Mouse (Mus musculus) embryonic facial prominence, embryonic 15.5 days (tissue): ENCODE measurements at regions not wholly inside any gene's neighbourhood (a gene's known extent, or its start where the extent isn't known, plus 50 kb on each side); places are given as distances from the start of the nearest gene placed in this dataset.

Experiments
- ATAC-seq: fragments of 200-750 bp; cut with Nextera tagmentation; 2 replicates; pipeline ENCODE4 v1.8.0; 2017; ENCODE audit warnings: low read depth, moderate TSS enrichment; ENCODE audit not compliant: insufficient number of reproducible peaks, low FRiP score, low TSS enrichment
- H3K27ac ChIP-seq: fragments of 300-500 bp; sonication (generic); replicated peaks from 2 replicates; pipeline ENCODE4 v1.5.1; 2015; ENCODE audit warnings: mild to moderate bottlenecking, inconsistent platforms
- H3K27me3 ChIP-seq: fragments of 300-500 bp; sonication (generic); 2 replicates; pipeline ENCODE4 v1.6.1; 2015; ENCODE audit warnings: inconsistent platforms
- H3K36me3 ChIP-seq: fragments of 300-500 bp; sonication (generic); 2 replicates; pipeline ENCODE4 v1.6.1; 2015; ENCODE audit warnings: mild to moderate bottlenecking, inconsistent platforms
- H3K4me1 ChIP-seq: fragments of 300-500 bp; sonication (generic); 2 replicates; pipeline ENCODE4 v1.6.1; 2015; ENCODE audit warnings: inconsistent platforms
- H3K4me2 ChIP-seq: fragments of 300-500 bp; sonication (generic); replicated peaks from 2 replicates; pipeline ENCODE4 v1.6.1; 2015; ENCODE audit warnings: mild to moderate bottlenecking, inconsistent platforms
- H3K4me3 ChIP-seq: fragments of 300-500 bp; sonication (generic); replicated peaks from 2 replicates; pipeline ENCODE4 v1.5.1; 2015; ENCODE audit warnings: mild to moderate bottlenecking, inconsistent platforms
- H3K9ac ChIP-seq: fragments of 300-500 bp; sonication (generic); 2 replicates; pipeline ENCODE4 v1.6.1; 2015; ENCODE audit warnings: inconsistent platforms
- H3K9me3 ChIP-seq: fragments of 300-500 bp; sonication (generic); replicated peaks from 2 replicates; pipeline ENCODE4 v1.6.1; 2016; ENCODE audit warnings: inconsistent platforms
- WGBS: fragments of 180-500 bp; shearing (Covaris S2); methylation state at CpG from one replicate; pipeline ENCODE4 v1.1.7; 2015; 5-methylcytosine and 5-hydroxymethylcytosine counted together

DNA sequence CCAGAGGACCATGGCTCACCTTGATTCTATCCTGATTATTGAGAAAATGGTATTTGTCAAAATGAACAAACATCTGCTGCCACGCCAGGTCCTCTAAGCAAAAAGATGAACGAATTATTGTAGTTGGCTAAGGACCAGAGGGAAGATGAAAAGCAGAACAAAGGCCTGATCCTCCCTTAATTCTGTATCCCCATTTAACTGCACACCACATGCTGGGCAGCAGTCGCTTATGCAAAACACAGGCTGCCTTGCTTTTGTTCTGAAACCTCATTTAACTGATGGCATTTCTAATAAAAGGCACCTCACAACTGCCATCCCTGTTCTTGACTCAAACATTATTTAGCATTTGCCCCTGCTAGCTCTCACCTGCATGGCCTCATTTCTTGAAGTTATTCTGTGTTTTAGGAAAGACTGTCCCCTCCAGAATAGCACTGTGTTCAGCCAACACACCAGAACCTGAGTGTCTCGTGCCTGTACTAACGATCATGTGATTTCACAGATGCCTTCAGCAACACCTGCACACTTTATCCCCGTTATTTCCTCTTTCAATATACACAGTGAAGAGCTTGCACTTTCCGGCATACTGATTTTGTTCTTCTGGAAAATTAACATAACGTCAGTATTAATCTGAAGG lies 220.4 kb downstream of the Lipi start:
- no peak for ATAC-seq
- no peak overlapping the region for H3K4me3 ChIP-seq
- no peak overlapping the region for H3K27ac ChIP-seq
- H3K9ac ChIP-seq, result no peak overlapping the region
- H3K9me3 ChIP-seq, result no peaks in the 10 kb centered on the region
- H3K4me1 ChIP-seq, result no peaks in the 10 kb centered on the region
- H3K4me2 ChIP-seq, result no peak overlapping the region
- H3K36me3 ChIP-seq, result no peaks in the 10 kb centered on the region
- H3K27me3 ChIP-seq, result no peaks in the 10 kb centered on the region
- WGBS, result 48% methylated on average over 8 of the region's 8 CpGs

DNA sequence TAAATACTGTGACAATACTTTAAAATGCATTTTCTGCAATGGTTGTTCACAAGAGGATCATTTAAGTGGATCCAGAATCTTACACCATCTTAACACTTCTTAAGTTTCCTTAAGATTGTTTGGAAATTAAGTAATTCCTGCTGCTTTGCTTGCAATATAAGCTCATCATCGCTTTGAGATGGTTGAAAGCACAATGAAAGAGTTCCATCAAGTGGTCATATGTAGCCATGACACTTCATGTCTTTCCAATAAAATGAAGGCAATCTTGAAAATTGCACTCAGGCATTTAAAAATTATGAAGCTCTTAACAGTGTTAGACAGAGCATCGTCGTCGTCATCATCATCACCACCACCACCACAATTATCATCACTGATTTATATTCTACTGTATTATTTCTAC lies 223.8 kb downstream of the Lipi start:
- Histone ChIP-seq H3K4me3 (no peak overlapping the region), H3K4me2 (no peak overlapping the region), H3K27me3 (no peaks in the 10 kb centered on the region), H3K9ac (no peak overlapping the region), H3K4me1 (no peaks in the 10 kb centered on the region), H3K27ac (no peak overlapping the region), H3K36me3 (no peaks in the 10 kb centered on the region), H3K9me3 (no peaks in the 10 kb centered on the region)
- ATAC-seq, result no peak
- WGBS, result 49% methylated on average over 4 of the region's 4 CpGs

DNA sequence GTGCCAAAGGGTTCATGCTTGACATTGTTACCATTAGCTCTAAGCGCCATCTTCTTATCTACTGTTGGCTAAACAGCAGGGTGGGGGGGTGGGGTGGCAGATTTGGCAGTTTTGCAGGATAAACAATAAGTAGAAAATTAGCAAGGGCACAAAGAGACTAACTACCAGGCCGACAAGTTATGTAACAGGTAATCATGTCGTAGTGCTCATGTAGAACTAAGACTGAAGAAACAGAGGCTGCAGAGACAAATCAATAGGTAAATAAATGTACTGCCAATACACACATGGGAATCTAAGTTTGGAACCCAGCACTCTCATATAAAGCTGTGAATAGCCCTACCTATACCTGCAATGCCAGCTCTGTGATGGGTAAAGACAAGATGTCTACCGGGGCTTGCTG lies 225.1 kb downstream of the Lipi start:
- Histone ChIP-seq H3K9me3 (no peaks in the 10 kb centered on the region), H3K4me3 (no peak overlapping the region), H3K36me3 (no peaks in the 10 kb centered on the region), H3K27me3 (no peaks in the 10 kb centered on the region), H3K9ac (no peak overlapping the region), H3K4me1 (no peaks in the 10 kb centered on the region), H3K4me2 (no peak overlapping the region), H3K27ac (no peak overlapping the region)
- 95% methylated on average over 4 of the region's 4 CpGs for WGBS
- no peak for ATAC-seq

DNA sequence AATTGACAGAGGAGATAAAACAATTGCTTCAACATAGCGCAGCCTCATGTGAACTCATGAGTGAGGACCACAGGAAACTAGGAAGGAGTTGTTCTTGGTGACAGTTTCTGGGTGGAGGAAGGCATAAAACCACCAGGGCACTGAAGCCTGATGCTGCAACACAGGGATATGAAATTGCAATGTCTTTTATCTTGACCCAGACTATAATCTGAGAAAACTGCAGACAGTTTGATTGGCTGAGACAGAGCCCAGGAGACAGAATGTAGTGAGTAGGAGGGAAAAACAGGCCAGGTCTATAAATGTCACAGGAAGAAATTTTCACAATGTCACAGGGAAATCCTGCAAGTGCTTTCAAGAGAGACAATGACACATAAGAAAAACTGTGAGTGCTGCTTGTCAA lies 232.5 kb downstream of the Lipi start:
- no peak overlapping the region for H3K9ac ChIP-seq
- no peaks in the 10 kb centered on the region for H3K9me3 ChIP-seq
- no peak for ATAC-seq
- no peak overlapping the region for H3K4me2 ChIP-seq
- 83% methylated on average over 1 of the region's 1 CpGs for WGBS
- H3K27me3 ChIP-seq, result no peaks in the 10 kb centered on the region
- H3K4me3 ChIP-seq, result no peak overlapping the region
- no peak overlapping the region for H3K27ac ChIP-seq
- H3K4me1 ChIP-seq, result no peaks in the 10 kb centered on the region
- no peaks in the 10 kb centered on the region for H3K36me3 ChIP-seq

DNA sequence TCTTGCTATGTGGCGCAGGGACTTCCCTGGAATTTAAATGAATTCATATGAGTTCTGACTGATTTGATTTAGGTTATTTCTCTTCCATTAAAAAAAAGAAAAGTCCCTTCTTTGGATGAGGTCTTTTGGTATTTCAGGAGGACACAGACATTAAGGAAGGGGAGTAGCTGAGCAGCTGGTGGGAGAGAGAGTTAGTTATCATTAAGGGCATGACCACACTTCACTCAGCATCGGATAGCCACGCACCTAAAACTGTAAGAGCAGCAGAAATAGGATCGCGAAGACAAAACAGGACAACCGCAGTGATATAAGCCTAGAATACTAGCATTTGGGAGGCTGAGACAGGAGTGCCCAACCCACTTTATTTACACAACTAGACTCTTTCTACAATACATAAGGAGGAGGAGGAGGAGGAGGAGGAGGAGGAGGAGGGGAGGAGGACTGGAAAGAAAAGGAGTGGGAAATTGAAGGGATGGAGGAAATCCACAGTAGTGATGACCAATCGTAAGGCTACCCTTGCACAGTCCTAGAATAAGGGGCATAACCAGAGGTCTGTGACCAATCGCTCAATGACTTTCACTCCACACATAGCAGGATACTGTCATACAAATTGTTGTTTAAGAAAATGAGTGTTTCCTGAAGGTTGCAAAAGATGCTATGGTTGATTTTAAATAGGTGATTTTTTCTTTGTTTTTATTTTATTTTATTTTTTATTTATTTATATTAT lies 241.5 kb downstream of the Lipi start:
- no peak overlapping the region for H3K27ac ChIP-seq
- H3K27me3 ChIP-seq, result no peaks in the 10 kb centered on the region
- H3K4me1 ChIP-seq, result no peaks in the 10 kb centered on the region
- 70% methylated on average over 8 of the region's 8 CpGs for WGBS
- no peaks in the 10 kb centered on the region for H3K9me3 ChIP-seq
- H3K9ac ChIP-seq, result no peak overlapping the region
- no peaks in the 10 kb centered on the region for H3K36me3 ChIP-seq
- no peak for ATAC-seq
- no peak overlapping the region for H3K4me3 ChIP-seq
- no peak overlapping the region for H3K4me2 ChIP-seq

DNA sequence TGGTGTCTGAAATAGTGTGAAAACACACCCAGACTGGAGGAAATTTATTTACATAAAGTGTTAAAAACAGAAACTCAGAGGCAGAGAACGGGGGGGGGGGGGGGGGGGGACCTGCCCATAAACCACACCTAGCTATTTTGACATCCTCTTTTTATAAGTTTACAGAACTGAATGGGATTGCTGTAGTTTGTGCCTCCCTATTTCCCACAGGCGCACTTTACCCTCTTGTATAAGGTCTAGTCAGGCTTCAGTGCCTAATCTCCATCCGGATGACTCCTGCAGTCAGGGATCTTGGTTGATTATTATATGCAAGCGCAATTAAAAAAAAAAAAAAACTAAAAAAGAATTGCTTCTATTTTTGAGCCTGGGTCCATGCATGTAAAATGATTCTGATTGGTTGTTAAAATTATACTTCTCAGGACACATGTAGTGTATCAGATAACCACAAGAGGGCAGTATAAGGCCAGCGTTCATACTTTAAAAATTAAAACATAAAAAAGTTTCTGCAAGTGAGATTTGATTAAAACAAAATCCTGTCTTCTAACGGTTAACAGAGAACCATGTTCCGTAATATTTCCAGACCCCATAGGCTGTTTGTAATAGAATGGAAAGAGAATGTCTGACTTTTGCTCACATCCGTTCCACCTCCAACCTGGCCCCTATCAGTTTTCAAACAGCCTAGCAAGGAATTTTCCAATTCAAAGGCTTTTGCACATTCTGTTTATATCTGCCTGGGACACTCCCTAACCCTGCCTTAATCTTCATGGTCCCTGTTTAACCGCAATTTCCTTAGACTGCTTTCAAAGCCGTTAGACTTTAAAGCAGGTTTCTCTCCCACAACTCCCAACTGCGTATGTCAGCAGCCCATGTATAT lies 242.6 kb downstream of the Lipi start:
- no peaks in the 10 kb centered on the region for H3K4me1 ChIP-seq
- H3K9ac ChIP-seq, result no peak overlapping the region
- H3K27me3 ChIP-seq, result no peaks in the 10 kb centered on the region
- H3K9me3 ChIP-seq, result no peaks in the 10 kb centered on the region
- H3K36me3 ChIP-seq, result no peaks in the 10 kb centered on the region
- H3K27ac ChIP-seq, result no peak overlapping the region
- ATAC-seq, result no peak
- H3K4me3 ChIP-seq, result peak overlapping the region; percentile 21; the same call in 1 of the 2 replicates
- H3K4me2 ChIP-seq, result peak overlapping the region; percentile 35
- WGBS, result 19% methylated on average over 10 of the region's 11 CpGs

DNA sequence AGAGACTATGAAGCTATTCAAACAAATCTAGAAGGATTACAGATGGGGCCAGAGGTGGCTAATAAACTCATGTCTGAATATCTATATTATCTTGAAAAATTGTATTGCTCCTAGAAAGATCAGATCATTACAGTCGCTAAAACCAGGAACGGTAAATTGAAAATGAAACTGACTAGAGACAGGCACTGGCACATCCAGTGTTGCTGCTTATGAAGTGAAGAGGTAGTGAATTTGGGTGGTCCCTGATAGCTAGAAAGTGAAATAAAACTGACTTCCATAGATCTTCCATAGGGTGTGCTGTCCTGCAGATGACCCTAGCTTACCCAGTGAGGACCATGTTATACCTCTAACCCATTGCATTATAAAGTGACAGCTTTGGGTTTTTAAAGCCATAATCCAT lies 251.6 kb downstream of the Lipi start:
- Histone ChIP-seq H3K27ac (no peak overlapping the region), H3K4me2 (no peak overlapping the region), H3K4me1 (no peaks in the 10 kb centered on the region), H3K36me3 (no peaks in the 10 kb centered on the region), H3K9me3 (no peaks in the 10 kb centered on the region), H3K4me3 (no peak overlapping the region), H3K27me3 (no peaks in the 10 kb centered on the region), H3K9ac (no peak overlapping the region)
- WGBS, result 93% methylated on average over 2 of the region's 2 CpGs
- ATAC-seq, result no peak

DNA sequence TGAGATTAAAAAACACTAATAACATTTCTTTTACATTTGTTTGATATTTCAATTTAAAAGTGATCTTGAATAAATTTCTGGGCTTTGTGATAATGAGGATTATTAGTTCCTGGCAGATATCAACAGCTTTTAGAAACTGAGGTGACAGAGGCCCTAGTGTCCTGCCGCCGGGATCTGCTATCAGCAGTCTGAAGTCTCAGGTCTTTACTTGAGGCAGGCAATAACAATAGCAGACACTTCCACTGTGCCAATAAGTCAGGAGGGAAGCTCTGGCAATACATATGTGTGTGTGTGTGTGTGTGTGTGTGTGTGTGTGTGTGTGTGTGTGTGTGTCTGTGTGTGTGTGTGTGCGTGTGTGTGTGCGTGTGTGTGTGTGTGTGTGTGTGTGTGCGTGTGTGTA lies 252.1 kb downstream of the Lipi start:
- WGBS, result 75% methylated on average over 5 of the region's 5 CpGs
- H3K9ac ChIP-seq, result no peak overlapping the region
- no peak overlapping the region for H3K4me2 ChIP-seq
- H3K4me1 ChIP-seq, result no peaks in the 10 kb centered on the region
- H3K36me3 ChIP-seq, result no peaks in the 10 kb centered on the region
- H3K4me3 ChIP-seq, result no peak overlapping the region
- H3K27ac ChIP-seq, result no peak overlapping the region
- no peaks in the 10 kb centered on the region for H3K27me3 ChIP-seq
- no peaks in the 10 kb centered on the region for H3K9me3 ChIP-seq
- no peak for ATAC-seq

DNA sequence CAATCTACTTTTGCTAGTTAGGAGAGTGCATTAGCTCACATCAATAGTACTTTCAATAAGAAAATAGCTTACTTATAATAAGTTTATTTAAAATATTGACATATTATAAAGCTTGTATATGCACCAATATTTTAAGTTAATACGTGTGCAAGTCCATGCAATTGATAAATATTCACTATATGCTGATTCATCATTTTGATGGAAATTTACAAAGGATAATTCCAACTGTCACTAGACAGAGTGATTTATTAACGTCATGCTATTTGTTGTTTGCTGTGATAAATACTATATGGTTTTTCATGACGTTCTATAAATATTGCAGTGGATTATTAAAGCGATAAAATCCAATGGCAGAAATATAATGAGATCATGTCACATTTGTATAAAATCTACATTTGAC lies 253.0 kb downstream of the Lipi start:
- Histone ChIP-seq H3K9me3 (no peaks in the 10 kb centered on the region), H3K9ac (no peak overlapping the region), H3K36me3 (no peaks in the 10 kb centered on the region), H3K4me2 (no peak overlapping the region), H3K27ac (no peak overlapping the region), H3K27me3 (no peaks in the 10 kb centered on the region), H3K4me3 (no peak overlapping the region), H3K4me1 (no peaks in the 10 kb centered on the region)
- no peak for ATAC-seq
- 86% methylated on average over 4 of the region's 4 CpGs for WGBS

DNA sequence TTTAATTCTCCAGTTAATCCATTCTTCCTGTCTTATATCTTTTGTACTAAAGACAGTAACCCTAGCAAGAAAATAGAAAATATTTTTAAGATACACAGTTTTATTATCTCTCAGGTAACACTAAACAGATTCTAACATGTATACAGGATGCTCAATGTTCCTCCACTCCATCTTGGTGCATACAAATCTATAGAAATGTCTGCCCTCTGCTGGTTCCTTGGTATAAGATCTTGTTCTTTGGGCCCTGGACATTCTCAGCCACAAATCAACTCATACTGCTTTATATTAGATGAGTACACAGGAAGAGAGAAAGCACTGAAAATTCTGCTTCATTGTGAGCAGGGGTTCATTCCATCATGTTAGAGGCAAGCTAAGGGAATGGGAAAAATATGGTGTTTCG lies 260.6 kb downstream of the Lipi start:
- Histone ChIP-seq H3K9me3 (no peaks in the 10 kb centered on the region), H3K9ac (no peak overlapping the region), H3K4me2 (no peak overlapping the region), H3K4me1 (no peaks in the 10 kb centered on the region), H3K36me3 (no peaks in the 10 kb centered on the region), H3K4me3 (no peak overlapping the region), H3K27me3 (no peaks in the 10 kb centered on the region), H3K27ac (no peak overlapping the region)
- 82% methylated on average over 1 of the region's 1 CpGs for WGBS
- ATAC-seq, result no peak

DNA sequence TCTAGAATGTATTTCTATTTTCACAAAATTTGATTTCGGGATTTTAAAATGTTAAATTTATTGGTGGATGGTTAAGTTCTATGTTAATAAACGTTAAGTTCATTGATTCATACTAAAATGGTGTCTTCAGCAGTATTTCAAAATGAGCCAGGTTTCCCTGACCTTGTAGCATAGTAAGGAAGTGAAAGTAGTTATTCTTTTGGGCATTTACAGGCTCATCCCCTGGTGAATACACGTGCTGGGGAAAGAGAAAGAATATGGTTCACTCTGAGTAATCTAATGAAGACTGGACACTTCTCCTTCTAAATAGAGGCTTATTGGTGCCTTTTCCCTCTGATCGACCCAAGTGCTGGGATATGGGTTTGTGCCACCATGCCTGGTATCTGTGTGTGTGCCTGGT lies 281.1 kb downstream of the Lipi start:
- no peaks in the 10 kb centered on the region for H3K36me3 ChIP-seq
- WGBS, result 78% methylated on average over 4 of the region's 4 CpGs
- no peak overlapping the region for H3K27ac ChIP-seq
- H3K4me2 ChIP-seq, result no peak overlapping the region
- H3K9me3 ChIP-seq, result no peaks in the 10 kb centered on the region
- no peak overlapping the region for H3K9ac ChIP-seq
- H3K27me3 ChIP-seq, result no peaks in the 10 kb centered on the region
- no peaks in the 10 kb centered on the region for H3K4me1 ChIP-seq
- no peak for ATAC-seq
- H3K4me3 ChIP-seq, result no peak overlapping the region
